Mouse (Mus musculus) brain, embryonic 14.5 days (tissue): ENCODE data around the gene Dchs2.

Experiments
- CTCF ChIP-seq: fragments of 200-500 bp; IDR thresholded peaks from 2 replicates; pipeline ENCODE4 v1.5.1; 2012; ENCODE audit warnings: inconsistent platforms, mild to moderate bottlenecking, moderate library complexity, borderline replicate concordance; ENCODE audit not compliant: insufficient read depth, insufficient read length; ENCODE audit errors: extremely low read depth
- POLR2A ChIP-seq: fragments of 200-500 bp; IDR thresholded peaks from 2 replicates; pipeline ENCODE4 v1.6.1; 2012; ENCODE audit warnings: mild to moderate bottlenecking, inconsistent platforms, borderline replicate concordance; ENCODE audit not compliant: poor library complexity, insufficient read depth, insufficient read length, severe bottlenecking; ENCODE audit errors: extremely low read depth

- TF ChIP-seq POLR2A (no peak), CTCF (peak; percentile 81; the same call in 1 of the 2 replicates)
Measured at GRCm38 (mm10) chr3:83080567-83081055, 47.1 kb upstream of the Dchs2 start.
